Mouse (Mus musculus): ENCODE data around the gene Tfeb.
A peak's percentile ranks its signal among the peaks of the same experiment; 100 is the strongest.

Tfeb gene

GRCm38 (mm10) chr17:47712889-47713571 is 23.8 kb upstream of the Tfeb start:
- DNase-seq (ENCODE audit: low spot score) = no peak

- no peak for DNase-seq (ENCODE audit: low spot score)
Measured at GRCm38 (mm10) chr17:47715037-47715436, 21.8 kb upstream of the Tfeb start.

- no peak for DNase-seq (ENCODE audit: low spot score)
Measured at GRCm38 (mm10) chr17:47721183-47721582, 15.6 kb upstream of the Tfeb start.

- DNase-seq (ENCODE audit: low spot score) = no peak
Measured at GRCm38 (mm10) chr17:47726566-47726965, 10.3 kb upstream of the Tfeb start, which contains the start of gene Pgc. TSS of gene Pgc (plus strand) at chr17:47726842.

- DNase-seq (ENCODE audit: low spot score) = no peak
Measured at GRCm38 (mm10) chr17:47730633-47731575, 5.9 kb upstream of the Tfeb start.

GRCm38 (mm10) chr17:47735553-47736100 is 1.2 kb upstream of the Tfeb start:
- DNase-seq (ENCODE audit: low spot score) = no peak

- DNase-seq (ENCODE audit: low spot score) = peak; percentile 80
Measured at GRCm38 (mm10) chr17:47737271-47738065, 638 bp downstream of the Tfeb start.

- peak; percentile 33 for DNase-seq (ENCODE audit: low spot score)
Measured at GRCm38 (mm10) chr17:47738066-47738878, 1.4 kb downstream of the Tfeb start.

GRCm38 (mm10) chr17:47738879-47739798 is 2.3 kb downstream of the Tfeb start:
- DNase-seq (ENCODE audit: low spot score) = no peak

- no peak for DNase-seq (ENCODE audit: low spot score)
Measured at GRCm38 (mm10) chr17:47740186-47740585, 3.4 kb downstream of the Tfeb start.

GRCm38 (mm10) chr17:47742991-47743734 is 6.3 kb downstream of the Tfeb start:
- DNase-seq (ENCODE audit: low spot score) = no peak

- no peak for DNase-seq (ENCODE audit: low spot score)
Measured at GRCm38 (mm10) chr17:47744086-47744485, 7.3 kb downstream of the Tfeb start.

GRCm38 (mm10) chr17:47744746-47745368 is 8.0 kb downstream of the Tfeb start:
- DNase-seq (ENCODE audit: low spot score) = no peak

- DNase-seq (ENCODE audit: low spot score) = peak; percentile 33
Measured at GRCm38 (mm10) chr17:47748791-47749553, 12.1 kb downstream of the Tfeb start.

- no peak for DNase-seq (ENCODE audit: low spot score)
Measured at GRCm38 (mm10) chr17:47749626-47750025, 12.8 kb downstream of the Tfeb start.

- DNase-seq (ENCODE audit: low spot score) = no peak
Measured at GRCm38 (mm10) chr17:47750101-47750500, 13.3 kb downstream of the Tfeb start.

GRCm38 (mm10) chr17:47751811-47752210 is 15.0 kb downstream of the Tfeb start:
- no peak for DNase-seq (ENCODE audit: low spot score)

Measured in urinary bladder, postnatal 25 days (tissue).